Mouse (Mus musculus) MEL (cell line): ENCODE measurements around the gene Nprl3. TPM values are rescaled to one million over a fixed set of nuclear protein-coding genes. Genes with fewer than 3 reads are reported as not detected.
"Not testable (repeated sequence)": the region's sequence is repeated elsewhere in the genome, so short reads cannot be mapped to it uniquely, and the experiment has no call there.

ENCODE experiments used
- DNase-seq: peaks from one replicate; pipeline ENCODE4 v3.0.0; 2011; ENCODE audit warnings: low read depth, low spot score
- H3K27ac ChIP-seq: 2 replicates; pipeline ENCODE4 v1.5.1; 2012; ENCODE audit warnings: low read depth, mild to moderate bottlenecking, control low read depth, low read length, moderate library complexity; ENCODE audit not compliant: control insufficient read depth
- H3K27me3 ChIP-seq, 2 experiments: fragments of 150-350 bp in 1 of 2; sonication (generic) in 1 of 2; 2 replicates each; pipeline ENCODE4 v1.6.1; 2012; ENCODE audit warnings: low read length in 2 of 2, mild to moderate bottlenecking in 2 of 2, improper control_type of control experiment in 1 of 2, moderate library complexity in 1 of 2; ENCODE audit not compliant: insufficient read depth in 2 of 2, control insufficient read depth in 1 of 2
- H3K36me3 ChIP-seq, 2 experiments: 2 replicates each; pipeline ENCODE4 v1.6.1; 2012 to 2014; ENCODE audit warnings: low read length in 2 of 2, improper control_type of control experiment in 1 of 2, inconsistent platforms in 1 of 2, mild to moderate bottlenecking in 1 of 2; ENCODE audit not compliant: insufficient read depth in 2 of 2, control insufficient read depth in 1 of 2
- H3K4me1 ChIP-seq, 2 experiments: fragments of 150-350 bp in 1 of 2; sonication (generic) in 1 of 2; 2 replicates each; pipeline ENCODE4 v1.6.1; 2012; ENCODE audit warnings: low read length in 2 of 2, improper control_type of control experiment in 1 of 2, mild to moderate bottlenecking in 1 of 2; ENCODE audit not compliant: insufficient read depth in 2 of 2, control insufficient read depth in 1 of 2
- H3K4me3 ChIP-seq, 2 experiments: fragments of 150-350 bp in 1 of 2; sonication (generic) in 1 of 2; 2 replicates each; pipeline ENCODE4 v1.5.1; 2012; ENCODE audit warnings: low read depth in 2 of 2, low read length in 2 of 2, mild to moderate bottlenecking in 2 of 2, moderate library complexity in 2 of 2, control low read depth in 1 of 2, improper control_type of control experiment in 1 of 2; ENCODE audit not compliant: control insufficient read depth in 1 of 2, insufficient read depth in 1 of 2
- H3K79me2 ChIP-seq: 2 replicates; pipeline ENCODE4 v1.6.1; 2012; ENCODE audit warnings: mild to moderate bottlenecking, low read length, moderate library complexity; ENCODE audit not compliant: control insufficient read depth, poor library complexity, insufficient read depth
- H3K9ac ChIP-seq: 2 replicates; pipeline ENCODE4 v1.6.1; 2012; ENCODE audit warnings: low read depth, mild to moderate bottlenecking, control low read depth, low read length, moderate library complexity; ENCODE audit not compliant: control insufficient read depth, poor library complexity, severe bottlenecking
- H3K9me3 ChIP-seq: fragments of 150-350 bp; sonication (generic); replicated peaks from 2 replicates; pipeline ENCODE4 v1.6.1; 2012; ENCODE audit warnings: mild to moderate bottlenecking, low read length, improper control_type of control experiment, moderate library complexity; ENCODE audit not compliant: insufficient read depth
- E2F4 ChIP-seq: IDR thresholded peaks from 2 replicates; pipeline ENCODE4 v1.6.1; 2011; ENCODE audit warnings: low read depth, low read length, improper control_type of control experiment, borderline replicate concordance
- MAZ ChIP-seq: IDR thresholded peaks from 2 replicates; pipeline ENCODE4 v1.6.1; 2012; ENCODE audit warnings: low read depth, mild to moderate bottlenecking, inconsistent platforms, low read length, improper control_type of control experiment
- POLR2A ChIP-seq, 2 experiments: IDR thresholded peaks; 2 replicates each; pipeline ENCODE4 v1.6.1; 2011 to 2012; ENCODE audit warnings: low read length in 2 of 2, mild to moderate bottlenecking in 2 of 2, control low read depth in 1 of 2, improper control_type of control experiment in 1 of 2, low read depth in 1 of 2, moderate library complexity in 1 of 2; ENCODE audit not compliant: control insufficient read depth in 1 of 2, insufficient read depth in 1 of 2, poor library complexity in 1 of 2
- POLR2AphosphoS2 ChIP-seq: IDR thresholded peaks from 2 replicates; pipeline ENCODE4 v1.6.1; 2011; ENCODE audit warnings: low read length, improper control_type of control experiment
- SMC3 ChIP-seq: IDR thresholded peaks from 2 replicates; pipeline ENCODE4 v1.6.1; 2011; ENCODE audit warnings: low read depth, low read length, improper control_type of control experiment
- UBTF ChIP-seq: IDR thresholded peaks from 2 replicates; pipeline ENCODE4 v1.6.1; 2012; ENCODE audit warnings: low read depth, mild to moderate bottlenecking, inconsistent platforms, low read length, improper control_type of control experiment, moderate library complexity, borderline replicate concordance; ENCODE audit not compliant: insufficient read depth
- polyA plus RNA-seq, 2 experiments: library from polyadenylated mRNA; stranded (reverse) in 1 of 2; unstranded in 1 of 2; fragments of >175 nt in 1 of 2; fragments of >200 nt in 1 of 2; gene quantifications; 2 replicates each; pipeline versions ENCODE4 v1.2.1 to v1.2.4; 2012; ENCODE audit warnings: low replicate concordance in 2 of 2, low read depth in 1 of 2; ENCODE audit not compliant: insufficient read length in 2 of 2, insufficient read depth in 1 of 2, missing spikeins in 1 of 2
- total RNA-seq: library from RNA; depleted of rRNA; stranded (reverse); fragments of 300-350 nt; gene quantifications from 2 replicates; pipeline ENCODE4 v1.2.3, GENCODE M21; 2012

Gene Nprl3
- total and polyA plus RNA-seq, 3 experiments: 14.1 to 18.4 TPM; not detected in 1

DNA sequence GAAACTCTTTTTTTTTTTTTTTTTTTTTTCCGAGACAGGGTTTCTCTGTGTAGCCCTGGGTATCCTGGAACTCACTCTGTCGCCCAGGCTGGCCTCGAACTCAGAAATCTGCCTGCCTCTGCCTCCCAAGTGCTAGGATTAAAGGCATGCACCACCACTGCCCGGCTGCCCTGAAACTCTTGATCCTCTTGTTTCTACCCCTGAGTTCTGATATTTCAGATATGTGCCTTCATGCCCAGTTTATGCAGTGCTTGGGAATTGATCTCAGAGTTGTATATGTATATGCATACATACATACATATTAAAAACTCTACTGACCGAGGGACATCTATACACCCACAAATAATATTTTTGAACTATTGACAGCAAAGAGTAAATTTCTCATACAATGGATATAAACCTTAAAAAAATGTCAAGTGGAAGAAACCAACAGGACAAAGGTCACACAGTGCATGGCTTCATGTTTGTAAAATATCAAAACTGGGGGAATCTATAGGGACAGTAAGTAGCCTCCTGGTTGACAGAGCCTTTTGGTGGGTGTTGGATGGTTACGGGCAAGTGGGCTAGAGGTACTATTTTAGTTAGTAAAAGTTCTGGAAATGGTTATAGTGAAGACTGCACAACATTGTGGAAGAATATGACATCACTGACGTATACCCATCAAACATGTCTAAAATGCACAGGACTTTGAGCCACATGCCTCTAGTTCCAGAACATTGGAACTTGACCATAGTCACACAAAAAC, 17.7 kb upstream of the Nprl3 start:
- H3K9ac ChIP-seq: no peak overlapping the region
- peaks cover 0 to 5% of the 10 kb centered on the region in 2 experiments; a peak in 2 of 4 replicates for H3K36me3 ChIP-seq
- no peaks in the 10 kb centered on the region for H3K79me2 ChIP-seq
- no peak overlapping the region for H3K4me3 ChIP-seq
- H3K9me3 ChIP-seq: no peaks in the 10 kb centered on the region
- H3K27me3 ChIP-seq: no peaks in the 10 kb centered on the region
- TF ChIP-seq POLR2AphosphoS2 (no peak), SMC3 (no peak), MAZ (no peak), POLR2A (IDR thresholded peaks at IDR 0.05; ENCODE audit: control insufficient read depth in 1 of 2, insufficient read depth in 1 of 2, low read depth in 1 of 2, low read length in 2 of 2, poor library complexity in 1 of 2) (no peak)
- no peak overlapping the region for H3K27ac ChIP-seq
- no peak for DNase-seq
- peaks cover 5 to 16% of the 10 kb centered on the region in 2 experiments; a peak in 3 of 4 replicates for H3K4me1 ChIP-seq

GRCm38 (mm10) chr11:32284582-32284981, 17.1 kb upstream of the Nprl3 start:
- H3K79me2 ChIP-seq, H3K27me3 ChIP-seq, DNase-seq, H3K4me3 ChIP-seq, H3K9me3 ChIP-seq, H3K27ac ChIP-seq, H3K9ac ChIP-seq, H3K36me3 ChIP-seq: not testable (repeated sequence)
- H3K4me1 ChIP-seq: peaks cover 5 to 16% of the 10 kb centered on the region in 2 experiments; a peak in 3 of 4 replicates

DNA sequence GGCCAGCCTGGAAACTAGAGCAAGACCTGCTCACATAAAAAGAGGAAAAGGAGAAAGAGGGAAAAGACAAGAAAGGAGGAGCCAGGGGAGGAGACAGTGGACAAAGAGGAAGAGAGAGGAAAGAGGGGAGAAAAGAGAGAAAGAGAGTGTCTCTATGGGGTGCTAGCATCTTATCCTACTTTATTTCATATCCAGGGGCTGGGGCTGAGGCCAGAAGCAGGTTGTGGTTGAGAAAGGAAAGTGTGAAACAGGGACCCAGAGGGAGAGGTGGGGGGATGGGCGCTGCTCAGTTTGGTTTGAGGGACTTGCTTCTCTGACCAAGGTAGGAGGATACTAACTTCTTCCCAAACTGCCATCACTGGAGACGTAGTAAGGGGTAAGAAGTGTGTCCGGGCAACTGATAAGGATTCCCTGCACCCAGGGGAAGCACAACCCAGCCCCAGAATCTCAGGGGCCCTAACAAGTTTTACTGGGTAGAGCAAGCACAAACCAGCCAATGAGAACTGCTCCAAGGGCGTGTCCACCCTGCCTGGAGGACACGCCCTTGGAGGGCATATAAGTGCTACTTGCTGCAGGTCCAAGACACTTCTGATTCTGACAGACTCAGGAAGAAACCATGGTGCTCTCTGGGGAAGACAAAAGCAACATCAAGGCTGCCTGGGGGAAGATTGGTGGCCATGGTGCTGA, 15.7 kb upstream of the Nprl3 start, which contains the start of gene Hba-a1:
Gene Hba-a1 (plus strand): TSS at position 421 of the 687 bp plus-strand sequence.
- Histone ChIP-seq H3K4me3 (peak within 1 kb of the TSS in 1 of 2 experiments; percentile 24; a peak in 1 of 4 replicates), H3K27ac (peak within 1 kb of the TSS; percentile 3; the same call in 1 of the 2 replicates), H3K4me1 (peaks cover 5 to 16% of the 10 kb centered on the region in 2 experiments; a peak in 3 of 4 replicates)
- H3K9me3 ChIP-seq, H3K27me3 ChIP-seq, H3K36me3 ChIP-seq, H3K79me2 ChIP-seq, H3K9ac ChIP-seq: not testable (repeated sequence)
- DNase-seq: peak; percentile 66

DNA sequence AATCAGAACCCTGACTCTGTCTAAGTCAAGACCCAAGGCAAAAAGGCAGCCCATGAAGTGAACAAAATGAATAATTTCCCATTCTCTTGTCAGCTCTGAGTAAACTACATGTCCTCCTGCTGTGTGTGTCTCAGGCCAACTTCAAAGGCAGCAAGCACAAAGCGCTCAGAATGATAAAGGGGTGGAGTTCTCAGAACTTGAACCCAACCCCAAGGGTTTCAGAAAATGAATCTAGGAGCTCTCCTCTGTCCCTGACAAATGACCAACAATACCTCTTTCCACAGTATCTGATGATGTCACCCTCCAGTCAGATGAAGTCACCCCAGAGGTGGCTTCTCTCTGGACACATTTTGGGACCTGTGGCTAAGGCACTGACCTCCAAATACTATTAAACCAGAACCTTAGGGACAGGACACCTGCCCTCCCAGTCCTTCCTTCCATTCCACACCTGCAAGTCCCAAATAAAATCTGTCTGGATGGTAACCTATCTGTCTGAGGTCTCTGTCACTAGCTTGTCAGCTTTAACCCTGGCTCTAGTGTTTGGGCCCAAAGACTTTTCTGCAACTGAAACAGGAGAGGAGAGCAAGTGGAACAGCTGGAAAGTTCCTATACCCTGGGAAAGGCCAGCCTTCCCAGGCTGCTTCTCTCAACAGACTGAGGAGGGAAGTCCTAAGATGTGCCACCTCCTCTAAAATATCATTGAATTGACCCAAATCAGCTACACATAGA, 14.1 kb upstream of the Nprl3 start:
- TF ChIP-seq E2F4 (no peak), UBTF (no peak)
- Histone ChIP-seq H3K4me1 (peaks cover 2 to 16% of the 10 kb centered on the region in 2 experiments; a peak in 3 of 4 replicates), H3K27ac (no peak overlapping the region), H3K79me2 (no peaks in the 10 kb centered on the region), H3K27me3 (no peaks in the 10 kb centered on the region), H3K9me3 (no peaks in the 10 kb centered on the region), H3K9ac (no peak overlapping the region), H3K36me3 (peaks cover 0 to 5% of the 10 kb centered on the region in 2 experiments; a peak in 2 of 4 replicates), H3K4me3 (no peak overlapping the region)
- DNase-seq: no peak
